19 mouse cellular contexts compared by ENCODE assay signal in genomic region chr9:66282582-66282981, GRCm38 (mm10).
DNase-seq lines count a peak whose midpoint lies in the region; ATAC-seq and TF ChIP-seq lines count a peak whose summit lies in the region.
"Had no signal": no experiment of that assay in that cellular context is flagged by ENCODE, and none has a peak within 500 bp of the region (broad histone marks: within the 10 kb centered on the region; RNA-seq: fewer than 3 reads in every experiment).

No protein-coding gene starts in this region.

- H3K27me3 ChIP-seq in heart, adult 2 months (ENCODE audit: control insufficient read depth, insufficient read depth, low read length), result no peaks in the 10 kb centered on the region
- no peaks in the 10 kb centered on the region for H3K27me3 ChIP-seq in heart, embryonic 11.5 days (ENCODE audit: control insufficient read depth, insufficient read depth, low read length)
- no peaks in the 10 kb centered on the region for H3K27me3 ChIP-seq in liver, embryonic 14.5 days (ENCODE audit: control insufficient read depth, insufficient read depth, low read length)
- no peaks in the 10 kb centered on the region; the same call in 1 of the 2 replicates for H3K27me3 ChIP-seq in liver, embryonic 12.5 days (replicated peaks)
- no peaks in the 10 kb centered on the region for H3K27me3 ChIP-seq in ES-Bruce4 (ENCODE audit: control insufficient read depth, insufficient read depth, low read length, poor library complexity, severe bottlenecking)
- H3K27me3 ChIP-seq: heart, embryonic 13.5 days; limb, embryonic 12.5 days; lung, embryonic 15.5 days had no signal

- intact Hi-C loops in heart, adult 2 months (cut with DNase I), result loop anchor here (5.0 kb wide), 2 partner anchors 70 to 95 kb away; partner anchors contain the start of gene Herc1

- H3K36me3 ChIP-seq in heart, adult 2 months (ENCODE audit: control insufficient read depth, insufficient read depth, low read length), result no peaks in the 10 kb centered on the region
- no peaks in the 10 kb centered on the region for H3K36me3 ChIP-seq in heart, embryonic 11.5 days (ENCODE audit: control insufficient read depth, insufficient read depth, low read length)
- no peaks in the 10 kb centered on the region for H3K36me3 ChIP-seq in liver, embryonic 14.5 days (replicated peaks; ENCODE audit: control insufficient read depth, insufficient read depth, low read depth)
- H3K36me3 ChIP-seq in liver, embryonic 12.5 days, result no peaks in the 10 kb centered on the region
- no peaks in the 10 kb centered on the region for H3K36me3 ChIP-seq in ES-Bruce4 (ENCODE audit: control insufficient read depth, insufficient read depth, low read length, poor library complexity, severe bottlenecking)
- H3K36me3 ChIP-seq: embryonic facial prominence, embryonic 10.5 days; heart, embryonic 13.5 days; hindbrain, embryonic 10.5 days; limb, embryonic 12.5 days; lung, embryonic 15.5 days had no signal

- no peak for DNase-seq in heart, adult 2 months
- no peak for DNase-seq in liver, embryonic 14.5 days (ENCODE audit: low read depth in 3 of 3, low spot score in 3 of 3)
- peak; percentile 49 for DNase-seq in naive thymus-derived CD4-positive, alpha-beta T cell, adult 2 months (ENCODE audit: low read depth)
- no peak for DNase-seq in adrenal gland, postnatal 25 days
- DNase-seq: cerebellum, adult 11-12 months; cerebellum, postnatal 36 days; gastrocnemius, postnatal 36 days; kidney, postnatal 36 days; layer of hippocampus, postnatal 36 days; right cerebral cortex, postnatal 4 days; thymus, postnatal 25 days had no signal

- peaks cover 8% of the 10 kb centered on the region for H3K4me1 ChIP-seq in heart, adult 2 months (ENCODE audit: control insufficient read depth, insufficient read depth, low read length)
- no peaks in the 10 kb centered on the region for H3K4me1 ChIP-seq in heart, embryonic 11.5 days (ENCODE audit: control insufficient read depth, insufficient read depth, low read length)
- peaks cover 0 to 3% of the 10 kb centered on the region in 2 experiments; a peak in 1 of 4 replicates for H3K4me1 ChIP-seq in liver, embryonic 14.5 days (replicated peaks; ENCODE audit: control insufficient read depth in 2 of 2, insufficient read depth in 2 of 2, low read length in 1 of 2)
- peaks cover 23% of the 10 kb centered on the region; the same call in 1 of the 2 replicates for H3K4me1 ChIP-seq in liver, embryonic 12.5 days
- no peaks in the 10 kb centered on the region for H3K4me1 ChIP-seq in ES-Bruce4 (ENCODE audit: control insufficient read depth, insufficient read depth, low read length)
- H3K4me1 ChIP-seq: lung, embryonic 15.5 days had no signal

- no peak overlapping the region for H3K9ac ChIP-seq in heart, adult 2 months (ENCODE audit: low read depth, low read length)
- no peak overlapping the region for H3K9ac ChIP-seq in heart, embryonic 11.5 days (ENCODE audit: low read depth, low read length)
- H3K9ac ChIP-seq in liver, embryonic 14.5 days (replicated peaks), result no peak overlapping the region
- no peak overlapping the region for H3K9ac ChIP-seq in liver, embryonic 12.5 days
- H3K9ac ChIP-seq in ES-Bruce4 (ENCODE audit: low read depth, poor library complexity, severe bottlenecking), result no peak overlapping the region
- H3K9ac ChIP-seq: heart, embryonic 13.5 days; lung, embryonic 15.5 days had no signal

- WGBS in heart, adult 2 months, result 94% methylated on average over 1 of the region's 1 CpGs
- WGBS in heart, embryonic 11.5 days (ENCODE audit: insufficient replicate concordance), result 96% methylated on average over 1 of the region's 1 CpGs
- WGBS in liver, embryonic 14.5 days (ENCODE audit: insufficient replicate concordance), result 91% methylated on average over 1 of the region's 1 CpGs
- WGBS in liver, embryonic 12.5 days (ENCODE audit: insufficient replicate concordance), result 91% methylated on average over 1 of the region's 1 CpGs

- no peaks in the 10 kb centered on the region for H3K9me3 ChIP-seq in heart, embryonic 11.5 days (replicated peaks; ENCODE audit: control insufficient read depth, low read length)
- H3K9me3 ChIP-seq in liver, embryonic 14.5 days (ENCODE audit: control insufficient read depth, low read length), result no peaks in the 10 kb centered on the region
- no peaks in the 10 kb centered on the region for H3K9me3 ChIP-seq in liver, embryonic 12.5 days (replicated peaks)
- H3K9me3 ChIP-seq in ES-Bruce4 (replicated peaks; ENCODE audit: control insufficient read depth, insufficient read depth, low read length, poor library complexity, severe bottlenecking), result no peaks in the 10 kb centered on the region
- H3K9me3 ChIP-seq: embryonic facial prominence, embryonic 10.5 days; heart, embryonic 13.5 days; hindbrain, embryonic 10.5 days; limb, embryonic 12.5 days; lung, embryonic 15.5 days had no signal

- no peak for TF ChIP-seq EP300 in heart, adult 2 months (IDR thresholded peaks at IDR 0.05; ENCODE audit: insufficient read depth, low read depth, low read length)
- TF ChIP-seq EP300 in liver, embryonic 14.5 days (IDR thresholded peaks at IDR 0.05; ENCODE audit: low read depth), result no peak
- TF ChIP-seq EP300 in ES-Bruce4 (IDR thresholded peaks at IDR 0.05; ENCODE audit: insufficient read depth, low read depth, low read length), result no peak

- no peak for TF ChIP-seq POLR2A in heart, adult 2 months (IDR thresholded peaks at IDR 0.05; ENCODE audit: insufficient read depth, low read depth, low read length)
- TF ChIP-seq POLR2A in ES-Bruce4 (IDR thresholded peaks at IDR 0.05; ENCODE audit: insufficient read depth, low read length), result no peak

- no peaks in the 10 kb centered on the region for H3K79me2 ChIP-seq in heart, adult 2 months (replicated peaks; ENCODE audit: control insufficient read depth, insufficient read depth, low read length)

- H3K4me2 ChIP-seq in heart, embryonic 11.5 days, result no peak overlapping the region
- no peak overlapping the region for H3K4me2 ChIP-seq in liver, embryonic 14.5 days (ENCODE audit: low read depth)
- H3K4me2 ChIP-seq in liver, embryonic 12.5 days, result no peak overlapping the region
- H3K4me2 ChIP-seq: heart, embryonic 13.5 days; limb, embryonic 12.5 days; lung, embryonic 15.5 days had no signal

- TF ChIP-seq CTCF in heart, adult 2 months (IDR thresholded peaks at IDR 0.05), result peak; percentile 32
- TF ChIP-seq CTCF in liver, embryonic 14.5 days (IDR thresholded peaks at IDR 0.05; ENCODE audit: low read depth), result peak; percentile 64
- TF ChIP-seq CTCF in ES-Bruce4 (IDR thresholded peaks at IDR 0.05; ENCODE audit: low read depth, low read length), result peak; percentile 1

- no peak overlapping the region for H3K4me3 ChIP-seq in heart, adult 2 months
- no peak overlapping the region for H3K4me3 ChIP-seq in heart, embryonic 11.5 days (ENCODE audit: low read depth, low read length)
- H3K4me3 ChIP-seq in liver, embryonic 14.5 days (ENCODE audit: insufficient read depth in 1 of 2, low read depth in 2 of 2, low read length in 2 of 2), result no peak overlapping the region
- no peak overlapping the region for H3K4me3 ChIP-seq in liver, embryonic 12.5 days
- H3K4me3 ChIP-seq in ES-Bruce4 (ENCODE audit: low read depth, low read length), result no peak overlapping the region
- H3K4me3 ChIP-seq: embryonic facial prominence, embryonic 10.5 days; heart, embryonic 13.5 days; hindbrain, embryonic 10.5 days; limb, embryonic 12.5 days; lung, embryonic 15.5 days had no signal

- no peak overlapping the region for H3K27ac ChIP-seq in heart, adult 2 months
- H3K27ac ChIP-seq in heart, embryonic 11.5 days (ENCODE audit: low read depth, low read length), result no peak overlapping the region
- no peak overlapping the region for H3K27ac ChIP-seq in liver, embryonic 14.5 days
- H3K27ac ChIP-seq in liver, embryonic 12.5 days, result no peak overlapping the region
- H3K27ac ChIP-seq in ES-Bruce4 (ENCODE audit: insufficient read depth, low read length), result no peak overlapping the region
- H3K27ac ChIP-seq: embryonic facial prominence, embryonic 10.5 days; heart, embryonic 13.5 days; hindbrain, embryonic 10.5 days; limb, embryonic 12.5 days; lung, embryonic 15.5 days had no signal

- no peak for ATAC-seq in heart, embryonic 11.5 days (replicated peaks; ENCODE audit: insufficient number of reproducible peaks, low FRiP score, low TSS enrichment)
- no peak for ATAC-seq in liver, embryonic 14.5 days (ENCODE audit: insufficient read depth)
- ATAC-seq in liver, embryonic 12.5 days, result no peak

Comparison
In these comparisons a context has a peak if more than half of its experiments do, and no peak if none do; other contexts are left out.
1. CTCF ChIP-seq: peak in every context shown above with its lines; median percentile 64 in liver, embryonic 14.5 days; 32 in heart, adult 2 months; 1 in ES-Bruce4.